Mouse (Mus musculus) frontal cortex, adult 2 months (tissue): Measurements from ENCODE around the gene Upf2. TPM values are rescaled to one million over a fixed set of nuclear protein-coding genes. Genes with fewer than 3 reads are reported as not detected.
"Not testable (repeated sequence)": the region's sequence is repeated elsewhere in the genome, so short reads cannot be mapped to it uniquely, and the experiment has no call there.

ENCODE experiments used
- DNase-seq, 2 experiments: peaks; one replicate each; pipeline ENCODE4 v3.0.0; 2022; ENCODE audit warnings: low spot score in 1 of 2; ENCODE audit errors: extremely low spot score in 1 of 2
- polyA plus RNA-seq: library from polyadenylated mRNA; depleted of rRNA; stranded (reverse); fragments of >200 nt; gene quantifications from 2 replicates; pipeline ENCODE4 v1.2.3, GENCODE M21; 2012

The Upf2 gene
- polyA plus RNA-seq, 1 experiment = 22.6 TPM

DNA sequence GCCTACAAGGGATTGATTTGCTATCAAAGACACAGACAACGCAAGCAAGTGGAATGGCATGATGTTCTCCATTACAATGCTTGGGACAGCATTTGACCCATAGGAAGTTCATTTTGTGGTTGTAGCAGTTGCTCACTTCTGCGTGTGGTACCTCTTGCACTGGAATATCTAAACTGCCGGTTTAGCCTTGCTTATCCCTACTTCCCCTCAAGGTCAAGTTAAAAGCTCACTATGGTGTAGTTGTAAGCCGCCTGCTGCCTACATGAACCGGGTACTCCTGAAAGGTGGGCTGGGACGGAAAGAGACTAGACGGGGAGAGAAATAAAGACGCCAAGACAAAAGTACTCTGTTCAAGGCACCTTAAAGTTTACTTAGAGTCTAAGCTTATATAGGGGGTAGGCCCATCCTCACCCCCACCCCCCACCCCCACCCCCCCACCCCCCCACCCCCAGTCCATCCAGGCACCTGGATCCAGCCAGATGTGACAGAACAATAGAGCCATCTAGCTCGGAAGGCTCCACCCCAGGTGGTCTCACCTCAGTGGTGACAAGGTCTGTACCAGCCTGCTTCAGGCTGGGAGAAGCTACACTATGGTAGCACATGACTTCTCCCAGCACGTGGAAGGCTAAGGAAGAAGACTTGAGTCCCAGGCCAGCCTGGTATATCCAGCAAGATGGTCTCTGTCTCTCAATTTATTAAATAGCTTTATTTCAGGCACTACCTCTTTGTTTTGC, 109.0 kb downstream of the Upf2 start:
- DNase-seq = no peak

DNA sequence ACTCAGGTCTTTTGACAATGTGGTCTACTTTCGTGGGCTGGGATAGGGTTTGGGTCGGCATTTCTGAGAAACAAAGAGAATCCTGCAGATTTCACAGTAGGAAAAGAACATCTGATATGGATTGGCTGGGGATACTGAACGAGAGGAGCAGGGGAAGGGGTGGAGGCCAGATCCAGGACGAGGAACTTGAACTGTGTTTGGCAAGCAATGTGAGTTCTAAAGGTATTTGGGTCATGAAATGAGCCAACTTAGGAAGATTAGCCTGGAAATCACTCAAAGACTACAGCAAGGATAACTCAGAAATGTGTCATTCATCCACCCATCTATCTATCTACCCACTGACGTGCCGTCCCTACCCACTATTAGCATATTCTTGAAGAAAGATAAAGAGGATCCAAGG, 116.1 kb downstream of the Upf2 start:
- no peak for DNase-seq

DNA sequence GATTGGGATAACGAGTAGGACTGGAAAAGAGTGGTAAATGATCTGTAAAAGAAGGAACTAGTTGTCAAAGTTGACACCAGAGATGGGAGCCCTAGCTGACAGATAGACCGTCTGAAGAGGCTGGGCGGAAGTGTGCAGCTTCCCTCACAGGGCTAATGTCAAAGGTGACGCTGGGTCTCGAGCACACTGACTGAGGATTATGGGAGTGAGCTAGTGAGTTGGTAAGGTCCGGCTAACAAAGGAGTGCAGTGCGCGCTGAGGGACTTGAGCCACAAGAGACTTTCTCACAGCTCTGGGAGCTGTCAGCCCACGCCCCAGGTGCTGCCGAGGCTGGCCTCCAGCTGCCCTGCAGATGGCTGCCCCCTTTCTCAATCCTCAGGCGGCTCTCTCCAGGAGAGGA, 119.7 kb downstream of the Upf2 start:
- DNase-seq = no peak

DNA sequence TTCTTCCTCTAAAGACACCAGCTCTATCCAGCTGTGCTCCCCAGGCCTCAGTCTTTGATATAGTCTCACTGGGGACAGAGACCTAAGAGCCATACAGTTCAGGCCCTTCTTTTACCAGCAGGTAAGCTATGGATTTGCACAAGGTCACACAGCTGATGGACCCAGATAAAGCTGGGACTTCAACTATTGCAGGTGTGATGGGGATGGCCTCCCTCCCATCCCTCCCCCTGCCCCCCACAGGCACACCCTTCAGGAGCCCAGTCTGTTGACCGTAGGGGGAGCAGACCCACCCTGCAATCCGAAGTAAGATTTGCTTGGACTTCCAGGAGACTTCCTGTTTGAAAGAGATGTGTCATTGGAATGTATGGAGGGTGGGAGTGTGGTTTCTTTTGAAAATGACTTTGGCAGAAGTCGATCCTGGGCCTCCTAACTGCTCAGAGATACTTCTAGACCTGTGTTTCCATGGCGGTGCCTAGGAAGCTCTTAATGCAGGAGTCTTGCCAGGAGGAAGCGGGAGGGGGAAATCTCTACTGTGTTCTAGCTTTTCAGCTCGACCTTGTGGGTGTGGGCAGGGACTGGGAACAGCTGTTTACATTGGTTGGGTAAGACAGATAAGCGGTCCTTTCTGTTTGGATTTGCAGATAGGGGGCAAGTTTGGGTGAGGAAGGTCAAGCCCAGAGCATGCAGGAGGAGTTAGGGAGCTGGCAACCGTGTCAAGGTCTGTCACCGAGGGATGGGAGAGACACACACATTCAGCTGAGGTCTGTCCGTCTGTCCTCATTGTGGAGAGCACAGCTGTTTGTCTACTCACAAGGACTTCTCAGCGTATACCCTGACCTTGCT, 120.5 kb downstream of the Upf2 start:
- DNase-seq = no peak

DNA sequence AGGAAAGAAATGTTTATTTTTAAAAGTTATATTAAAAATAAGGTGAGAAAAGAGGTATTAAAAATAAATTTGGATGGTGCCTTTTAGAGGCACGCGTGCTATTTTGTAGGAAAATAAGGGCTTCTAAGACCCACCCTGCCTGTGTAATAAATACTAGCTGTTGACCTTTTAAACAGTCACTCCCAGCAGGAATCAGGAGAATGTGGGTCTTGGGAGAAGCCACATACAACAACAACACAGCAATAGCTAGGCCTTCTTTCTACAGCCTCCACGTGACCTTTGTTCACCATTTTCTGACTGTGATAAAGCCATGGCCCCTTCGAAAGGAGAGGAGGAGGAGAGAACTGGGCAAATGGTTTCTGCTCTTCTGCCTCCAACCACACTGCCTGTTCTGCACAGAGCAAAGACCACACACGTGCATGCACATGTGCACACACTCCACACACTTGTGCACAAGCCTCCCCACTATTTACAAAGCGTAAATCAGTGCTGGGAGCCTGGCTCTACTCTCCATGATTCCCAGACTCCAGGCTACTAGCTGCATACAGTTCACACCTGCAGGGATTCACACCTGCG, 121.5 kb downstream of the Upf2 start:
- DNase-seq = no peak

DNA sequence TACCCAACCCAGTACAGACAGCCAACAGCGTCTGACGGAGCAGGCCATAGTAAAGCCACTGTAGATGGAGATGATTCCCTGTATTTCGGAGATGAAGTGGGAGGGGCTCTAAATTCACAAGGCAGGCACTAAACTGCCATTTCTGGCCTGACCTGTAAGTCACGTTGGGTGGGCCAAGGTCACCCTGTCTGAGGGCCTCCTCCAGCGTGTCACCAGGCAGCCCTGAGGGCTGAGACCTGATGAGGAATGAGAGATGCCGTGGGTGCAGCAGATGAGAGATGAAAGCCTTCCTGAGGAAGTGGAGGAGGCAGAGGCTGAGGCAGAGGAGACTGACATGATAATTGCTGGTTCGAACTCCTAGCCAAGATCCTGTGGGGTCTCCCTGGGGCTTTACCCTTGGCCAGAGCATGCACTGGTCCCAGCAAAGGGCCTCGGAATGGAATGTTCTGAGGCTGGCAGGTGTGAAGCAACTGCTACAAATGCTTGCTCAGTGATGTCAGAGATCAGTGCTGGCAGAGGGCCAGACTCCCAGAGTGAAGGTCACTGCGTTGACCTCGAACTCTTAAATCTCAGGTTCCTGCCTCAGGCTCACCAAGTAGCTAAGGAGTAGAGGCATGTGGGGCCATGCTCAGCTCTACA, 123.7 kb downstream of the Upf2 start:
- DNase-seq = no peak

DNA sequence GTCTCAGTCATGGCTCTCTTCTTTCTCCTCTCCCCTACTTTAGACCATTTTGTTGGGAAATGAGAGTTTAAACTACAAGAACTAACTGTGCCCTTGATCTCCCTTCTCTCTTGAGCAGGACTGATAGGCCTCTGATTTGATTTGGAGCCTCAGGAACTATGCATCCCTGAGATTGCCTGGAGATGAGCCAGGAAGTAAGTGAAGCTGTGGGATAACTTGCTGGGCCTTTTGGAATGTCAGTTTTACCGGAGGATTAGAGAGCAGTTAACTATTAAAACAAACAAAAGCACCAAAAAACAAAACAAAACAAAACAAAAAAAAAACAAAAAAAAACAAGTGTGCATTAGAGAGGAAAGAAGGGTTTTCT, 124.2 kb downstream of the Upf2 start:
- DNase-seq = no peak

DNA sequence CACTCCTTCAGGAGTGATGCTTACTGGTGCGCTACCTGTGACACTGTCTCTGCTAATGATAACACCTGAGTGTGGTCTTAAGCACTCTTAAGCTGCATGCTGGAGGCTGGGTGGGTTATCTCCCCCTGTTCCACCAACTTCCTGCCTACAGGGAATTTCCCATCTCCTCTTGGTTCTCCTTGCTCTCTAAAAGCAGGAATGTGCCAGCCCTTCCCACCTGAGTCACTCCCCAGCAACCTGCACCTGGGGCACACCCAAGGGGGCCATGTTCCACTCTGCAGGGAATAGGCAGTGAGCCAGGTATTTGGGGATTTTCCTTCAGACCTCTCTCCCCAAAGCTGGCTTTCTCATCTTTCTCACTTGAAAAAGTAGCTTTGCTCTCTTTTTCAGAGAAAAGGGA, 128.8 kb downstream of the Upf2 start:
- DNase-seq = no peak

DNA sequence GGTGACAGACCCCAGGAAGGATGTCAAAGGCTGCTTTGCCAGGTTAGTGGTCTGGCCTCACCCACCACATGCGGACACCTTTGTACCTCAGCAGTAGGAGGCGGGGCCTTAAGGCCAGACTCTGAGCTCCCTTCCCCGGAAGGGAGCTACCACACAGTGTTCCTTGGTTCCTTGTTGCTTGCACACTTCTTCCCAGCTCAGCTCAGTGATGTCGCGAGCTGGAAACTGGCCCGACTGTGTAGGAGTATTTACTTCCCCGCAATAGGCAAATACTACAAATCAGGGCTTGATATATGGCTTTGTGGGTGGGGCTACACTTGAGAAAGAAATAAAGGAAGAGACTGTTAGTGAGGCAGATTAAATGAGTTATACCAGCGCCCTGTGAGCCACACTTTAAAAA, 129.8 kb downstream of the Upf2 start:
- no peak for DNase-seq

DNA sequence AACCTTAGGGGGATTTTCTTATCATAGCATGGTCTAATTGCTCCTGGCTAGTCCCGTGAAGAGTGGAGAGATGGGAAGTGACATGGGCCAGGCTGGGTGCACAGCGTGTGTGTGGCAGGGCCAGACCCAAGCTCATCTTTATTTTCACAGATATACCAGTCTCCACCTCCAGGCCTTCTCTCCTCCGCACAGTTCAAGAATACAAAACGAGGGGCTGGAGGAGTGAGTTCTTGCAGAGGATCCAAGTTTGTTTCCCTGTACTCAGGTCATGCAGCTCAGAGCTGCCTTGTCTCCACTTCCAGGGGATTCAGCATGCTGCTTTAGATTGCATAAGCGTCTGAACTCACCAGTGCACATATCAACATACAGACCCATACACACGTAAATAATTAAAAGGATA, 131.3 kb downstream of the Upf2 start:
- no peak for DNase-seq

DNA sequence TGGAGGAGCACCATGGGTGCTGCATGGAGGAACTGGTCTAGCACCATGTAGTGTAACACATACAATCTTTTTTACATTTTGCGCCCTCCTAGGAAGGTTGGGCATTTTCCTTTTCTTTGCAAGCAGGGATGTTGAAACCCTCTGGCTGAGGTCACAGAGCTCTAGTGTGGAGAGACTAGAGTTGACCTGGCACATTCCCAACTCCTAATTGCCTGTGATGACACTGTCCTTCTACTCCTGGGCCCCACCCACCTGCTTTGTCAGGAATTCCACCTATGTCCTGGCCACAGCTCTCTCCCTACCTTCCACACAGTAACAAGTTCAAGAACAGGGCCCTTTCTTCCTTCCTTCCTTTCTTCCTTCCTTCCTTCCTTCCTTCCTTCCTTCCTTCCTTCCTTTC, 132.4 kb downstream of the Upf2 start:
- no peak for DNase-seq

DNA sequence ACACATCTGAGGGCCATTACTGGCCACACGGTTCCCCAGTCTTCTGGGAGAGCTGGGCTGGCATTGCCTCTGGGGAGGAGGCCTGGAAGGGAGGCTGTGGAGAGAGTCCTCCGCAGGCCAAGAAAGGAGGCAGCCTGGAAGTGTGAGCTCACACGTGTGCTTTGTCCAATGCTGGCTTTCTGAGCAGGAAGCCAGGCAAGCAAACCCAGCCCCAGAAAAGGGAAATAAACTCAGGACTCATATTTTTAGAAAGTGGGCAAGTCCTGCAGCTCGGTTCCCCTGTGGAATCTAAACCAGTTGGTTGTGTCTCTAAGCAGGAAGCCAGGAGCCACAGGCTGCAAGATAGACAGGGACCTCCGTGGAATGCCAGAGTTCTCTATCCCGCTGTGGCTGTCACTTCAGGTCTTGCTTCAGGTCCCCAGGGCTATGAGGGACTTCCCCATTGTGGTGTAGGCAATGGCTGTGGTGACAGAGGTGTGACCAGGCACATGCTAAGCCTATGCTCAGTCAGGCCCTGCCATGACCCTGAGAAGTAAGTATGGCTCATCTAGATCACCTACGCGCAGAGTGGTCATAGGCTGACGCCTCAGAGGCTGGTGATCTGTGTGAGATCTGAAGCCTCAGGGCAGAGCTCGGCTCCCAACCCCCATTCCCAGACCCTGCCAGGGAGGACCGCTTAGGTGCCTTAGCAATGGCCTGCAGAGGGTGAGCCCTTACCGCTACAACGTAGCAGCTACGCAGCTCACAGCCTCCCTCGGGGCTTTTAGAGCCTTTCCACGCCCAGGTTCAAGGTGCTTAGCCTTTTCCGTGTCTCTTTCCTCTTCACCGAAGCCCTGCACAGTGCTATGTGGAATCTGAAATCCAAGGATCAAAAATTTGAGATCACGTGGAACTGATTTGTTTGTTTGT, 134.6 kb downstream of the Upf2 start:
- no peak for DNase-seq

DNA sequence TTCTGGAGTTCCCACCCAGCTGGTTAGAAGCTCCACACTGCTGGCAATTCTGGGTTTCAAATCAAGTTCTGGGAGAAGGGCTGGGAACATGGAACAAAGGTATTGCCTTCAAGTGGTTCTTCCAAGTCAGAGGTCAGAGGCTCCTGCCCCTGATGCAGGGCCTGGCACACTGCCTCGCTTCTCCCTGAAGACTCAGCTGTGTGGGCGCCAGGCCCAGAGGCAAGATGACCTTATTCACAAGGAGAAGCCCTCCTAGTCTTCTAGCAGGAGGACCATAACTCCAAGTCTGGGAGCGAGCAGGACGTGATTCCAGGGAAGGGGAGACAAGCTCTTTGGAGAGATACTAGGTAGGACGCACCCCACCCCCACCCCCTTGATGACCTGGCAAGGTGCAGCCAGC, 135.9 kb downstream of the Upf2 start:
- no peak for DNase-seq

DNA sequence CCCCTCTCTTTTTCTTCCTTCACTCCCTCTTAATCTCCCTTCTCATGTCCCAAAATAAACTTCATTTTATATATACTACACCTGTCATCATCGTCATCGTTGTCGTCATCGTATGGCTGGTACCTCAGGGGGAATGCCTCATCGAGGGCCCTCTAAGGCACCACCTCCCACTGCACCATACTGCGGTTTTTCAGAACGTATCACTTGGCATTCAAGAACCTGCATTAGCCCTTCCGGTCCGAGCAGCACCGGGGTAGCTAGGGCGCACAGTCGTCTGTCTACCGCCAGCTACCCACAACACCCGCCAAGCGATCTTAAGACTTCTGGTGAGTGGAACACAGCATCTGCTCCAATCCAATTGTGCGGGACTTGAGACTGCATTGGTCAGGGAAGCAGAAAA, 138.7 kb downstream of the Upf2 start:
- not testable (repeated sequence) for DNase-seq

DNA sequence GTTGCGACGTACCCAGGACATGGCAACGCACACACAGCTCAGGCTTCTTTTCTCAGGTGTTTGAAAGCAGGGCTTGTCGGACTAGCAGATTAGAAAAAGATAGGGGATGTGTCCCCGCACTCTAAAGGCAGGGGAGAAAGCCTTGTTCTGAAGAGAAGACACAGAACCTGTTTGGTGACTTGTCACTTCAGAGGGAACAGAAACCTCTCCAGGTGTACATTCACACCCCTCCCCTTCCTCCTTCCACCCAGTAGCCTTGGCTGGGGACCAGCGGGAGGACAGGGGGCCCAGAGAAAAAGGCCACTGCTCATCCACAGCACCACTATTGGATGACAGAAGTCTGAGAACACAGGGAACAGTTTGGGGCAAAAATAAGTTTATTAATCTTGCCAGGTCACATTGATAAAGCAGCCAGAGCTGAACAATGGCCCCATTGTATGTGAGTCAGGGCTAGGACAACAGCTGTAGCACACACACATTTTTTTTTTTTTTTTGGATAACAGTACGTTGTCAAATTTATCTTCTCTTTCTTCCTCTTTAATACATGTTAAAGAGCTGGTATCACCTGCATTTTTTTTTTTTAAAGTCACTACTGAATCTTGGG, 145.9 kb downstream of the Upf2 start:
- no peak for DNase-seq

DNA sequence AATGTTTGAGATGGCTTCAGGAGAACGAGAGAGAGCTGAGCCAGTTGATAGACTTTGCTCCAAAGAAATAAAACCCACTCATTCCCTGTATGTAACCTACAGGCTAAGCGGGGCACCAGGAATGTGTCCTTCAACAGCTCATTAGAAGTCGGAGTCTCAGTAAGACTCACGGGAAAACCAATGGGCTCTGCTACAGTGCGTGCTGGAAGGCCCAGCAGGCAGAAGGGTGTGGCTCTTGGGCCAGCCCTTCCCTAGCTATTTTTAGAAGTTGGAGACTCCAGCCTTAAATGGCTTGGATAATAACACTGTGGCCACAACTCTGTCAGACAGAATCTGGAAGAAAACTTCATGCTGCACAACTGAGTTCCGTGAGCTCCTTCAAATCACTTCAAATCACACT, 147.7 kb downstream of the Upf2 start:
- no peak for DNase-seq

DNA sequence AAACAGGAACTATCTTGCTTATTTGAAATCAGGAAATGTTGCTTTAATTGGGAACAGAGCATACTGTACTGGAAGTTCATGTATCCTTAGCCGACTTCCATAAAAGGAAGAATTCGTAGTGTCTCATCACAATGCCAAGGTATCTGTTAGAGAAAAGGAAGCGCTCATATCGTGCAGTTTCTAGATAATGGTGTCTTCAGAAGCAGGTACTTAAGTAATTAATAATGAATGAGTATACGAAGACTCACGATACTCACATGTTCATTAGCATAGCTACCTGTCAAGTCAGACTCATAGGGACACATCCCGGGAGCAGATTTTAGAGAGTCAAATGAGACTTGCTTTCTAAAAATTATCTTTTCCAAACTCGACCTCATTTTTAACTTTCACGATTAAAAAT, 148.2 kb downstream of the Upf2 start:
- DNase-seq = no peak

DNA sequence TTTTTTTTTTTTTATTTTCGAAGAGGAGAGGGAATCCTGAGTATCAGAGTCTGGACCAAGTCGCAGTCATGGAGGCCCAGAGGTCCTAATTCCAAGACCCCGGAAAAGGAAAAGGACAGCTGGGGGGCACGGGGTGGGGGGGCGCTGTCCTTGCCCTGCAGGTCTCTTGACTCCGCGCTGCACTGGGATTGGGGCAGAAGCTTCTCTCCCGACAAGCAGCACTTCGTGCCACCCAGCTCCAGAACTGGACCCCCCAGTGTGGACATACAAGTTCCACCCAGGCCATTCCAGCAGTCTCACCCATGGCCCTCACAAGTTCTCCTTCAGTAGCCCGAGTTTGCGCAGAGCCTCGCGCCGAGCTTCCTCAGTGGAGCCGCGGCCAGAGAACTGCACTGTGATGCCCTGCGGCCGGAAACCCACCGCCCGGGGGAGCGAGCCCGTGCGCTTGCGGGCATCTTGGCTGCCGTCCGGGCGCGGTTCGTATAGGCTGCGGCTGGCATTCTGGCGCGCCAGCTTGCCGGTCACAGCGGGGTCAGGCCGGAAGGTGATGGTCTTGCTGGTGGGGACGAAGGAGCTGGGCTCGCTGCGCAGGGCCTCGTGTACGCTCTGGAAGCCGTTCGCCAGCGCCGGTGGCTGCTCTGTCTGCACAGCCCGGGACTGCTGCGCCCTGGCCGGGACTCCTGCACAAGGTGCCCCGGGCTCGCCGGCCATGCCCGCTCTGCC, 148.9 kb downstream of the Upf2 start:
- no peak for DNase-seq

DNA sequence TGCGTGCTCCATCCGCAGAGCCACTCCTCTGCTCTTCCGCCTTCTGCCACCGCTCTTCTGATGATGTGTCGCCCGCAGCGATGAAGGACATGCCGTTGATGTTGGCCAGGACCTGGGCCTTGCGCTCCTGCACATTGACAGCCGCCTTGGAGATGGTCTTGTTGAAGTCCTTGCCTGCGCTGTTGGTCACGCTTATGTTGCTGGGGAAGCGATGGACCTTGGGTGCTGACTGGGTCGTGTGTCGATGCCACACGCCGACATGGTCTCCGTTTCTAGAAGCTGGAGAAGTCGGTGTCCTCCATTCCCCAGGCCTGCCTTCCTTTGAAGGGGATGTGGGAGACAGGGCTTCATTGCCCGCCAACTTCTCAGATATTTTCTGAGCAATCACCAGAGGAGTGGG, 149.5 kb downstream of the Upf2 start:
- DNase-seq = no peak
